Mouse (Mus musculus): ENCODE data around the gene Phlpp2.

Gene Phlpp2

GRCm38 (mm10) chr8:109903909-109904469 is 35.6 kb downstream of the Phlpp2 start:
- DNase-seq: no peak

GRCm38 (mm10) chr8:109904928-109905668 is 36.8 kb downstream of the Phlpp2 start:
- DNase-seq: no peak

GRCm38 (mm10) chr8:109906907-109907306 is 38.6 kb downstream of the Phlpp2 start:
- DNase-seq: no peak

GRCm38 (mm10) chr8:109907376-109907775 is 39.0 kb downstream of the Phlpp2 start:
- DNase-seq: no peak

GRCm38 (mm10) chr8:109917277-109917676 is 48.9 kb downstream of the Phlpp2 start:
- DNase-seq: peak; percentile 53

- no peak for DNase-seq
Observed at GRCm38 (mm10) chr8:109920406-109921390, 52.4 kb downstream of the Phlpp2 start.

- peak; percentile 2 for DNase-seq
Observed at GRCm38 (mm10) chr8:109941606-109942360, 73.4 kb downstream of the Phlpp2 start.

- DNase-seq: no peak
Observed at GRCm38 (mm10) chr8:109945153-109945632, 76.9 kb downstream of the Phlpp2 start.

- DNase-seq: no peak
Observed at GRCm38 (mm10) chr8:109945694-109946093, 77.4 kb downstream of the Phlpp2 start.

- no peak for DNase-seq
Observed at GRCm38 (mm10) chr8:109946272-109946671, 77.9 kb downstream of the Phlpp2 start.

GRCm38 (mm10) chr8:109947447-109948284 is 79.3 kb downstream of the Phlpp2 start:
- DNase-seq: peak; percentile 52

GRCm38 (mm10) chr8:109948285-109948564 is 79.9 kb downstream of the Phlpp2 start:
- no peak for DNase-seq

GRCm38 (mm10) chr8:109952171-109952570 is 83.8 kb downstream of the Phlpp2 start:
- DNase-seq: no peak

GRCm38 (mm10) chr8:109954486-109954948 is 86.2 kb downstream of the Phlpp2 start:
- no peak for DNase-seq

GRCm38 (mm10) chr8:109957167-109958028 is 89.1 kb downstream of the Phlpp2 start:
- DNase-seq: peak; percentile 63

- DNase-seq: no peak
Observed at GRCm38 (mm10) chr8:109958036-109958655, 89.8 kb downstream of the Phlpp2 start.

- DNase-seq: no peak
Observed at GRCm38 (mm10) chr8:109959112-109959511, 90.8 kb downstream of the Phlpp2 start.

- DNase-seq: peak; percentile 69
Observed at GRCm38 (mm10) chr8:109961693-109962367, 93.5 kb downstream of the Phlpp2 start, which contains the start of gene Marveld3. Gene Marveld3, minus strand, starts transcription at chr8:109962203.

- no peak for DNase-seq
Observed at GRCm38 (mm10) chr8:109962896-109963295, 94.6 kb downstream of the Phlpp2 start.

Measured in thymus, postnatal 4 days (tissue).